Mouse (Mus musculus): Measurements from ENCODE around the gene Slc25a42.
A peak's percentile ranks its signal among the peaks of the same experiment; 100 is the strongest.

Gene Slc25a42

GRCm38 (mm10) chr8:70212112-70213055, at the start of gene Slc25a42:
Gene Slc25a42, minus strand, starts transcription at chr8:70212305.
- peak; percentile 93 for DNase-seq (ENCODE audit: extremely low read depth, low read depth, low spot score)

- no peak for DNase-seq (ENCODE audit: extremely low read depth, low read depth, low spot score)
These were observed 46.9 kb upstream of the Slc25a42 start for GRCm38 (mm10) chr8:70259043-70259442.

GRCm38 (mm10) chr8:70258600-70258999, 46.5 kb upstream of the Slc25a42 start:
- no peak for DNase-seq (ENCODE audit: extremely low read depth, low read depth, low spot score)

- DNase-seq (ENCODE audit: extremely low read depth, low read depth, low spot score), result no peak
These were observed 45.4 kb upstream of the Slc25a42 start for GRCm38 (mm10) chr8:70257456-70257855.

GRCm38 (mm10) chr8:70254628-70255027, 42.5 kb upstream of the Slc25a42 start:
- DNase-seq (ENCODE audit: extremely low read depth, low read depth, low spot score), result no peak

GRCm38 (mm10) chr8:70247841-70248240, 35.7 kb upstream of the Slc25a42 start:
- no peak for DNase-seq (ENCODE audit: extremely low read depth, low read depth, low spot score)

- no peak for DNase-seq (ENCODE audit: extremely low read depth, low read depth, low spot score)
These were observed 34.5 kb upstream of the Slc25a42 start for GRCm38 (mm10) chr8:70246622-70247021.

- no peak for DNase-seq (ENCODE audit: extremely low read depth, low read depth, low spot score)
These were observed 28.5 kb upstream of the Slc25a42 start for GRCm38 (mm10) chr8:70240642-70241041.

GRCm38 (mm10) chr8:70237842-70238241, 25.7 kb upstream of the Slc25a42 start:
- DNase-seq (ENCODE audit: extremely low read depth, low read depth, low spot score), result no peak

- DNase-seq (ENCODE audit: extremely low read depth, low read depth, low spot score), result no peak
These were observed 22.6 kb upstream of the Slc25a42 start for GRCm38 (mm10) chr8:70234781-70235128.

- DNase-seq (ENCODE audit: extremely low read depth, low read depth, low spot score), result no peak
These were observed 22.1 kb upstream of the Slc25a42 start, which contains the start of the genes Sugp2 and Armc6 for GRCm38 (mm10) chr8:70234080-70234780. Gene Sugp2, plus strand, starts transcription at chr8:70234226. Gene Armc6, minus strand, starts transcription at chr8:70234466.

GRCm38 (mm10) chr8:70233606-70234005, 21.5 kb upstream of the Slc25a42 start:
- no peak for DNase-seq (ENCODE audit: extremely low read depth, low read depth, low spot score)

GRCm38 (mm10) chr8:70230837-70231236, 18.7 kb upstream of the Slc25a42 start:
- DNase-seq (ENCODE audit: extremely low read depth, low read depth, low spot score), result no peak

- no peak for DNase-seq (ENCODE audit: extremely low read depth, low read depth, low spot score)
These were observed 15.9 kb upstream of the Slc25a42 start for GRCm38 (mm10) chr8:70227997-70228396.

GRCm38 (mm10) chr8:70223341-70223740, 11.2 kb upstream of the Slc25a42 start:
- no peak for DNase-seq (ENCODE audit: extremely low read depth, low read depth, low spot score)

- DNase-seq (ENCODE audit: extremely low read depth, low read depth, low spot score), result no peak
These were observed 9.9 kb upstream of the Slc25a42 start for GRCm38 (mm10) chr8:70222041-70222440.

GRCm38 (mm10) chr8:70220911-70221310, 8.8 kb upstream of the Slc25a42 start:
- no peak for DNase-seq (ENCODE audit: extremely low read depth, low read depth, low spot score)

GRCm38 (mm10) chr8:70220236-70220840, 8.2 kb upstream of the Slc25a42 start:
- no peak for DNase-seq (ENCODE audit: extremely low read depth, low read depth, low spot score)

GRCm38 (mm10) chr8:70219107-70219684, 7.1 kb upstream of the Slc25a42 start:
- no peak for DNase-seq (ENCODE audit: extremely low read depth, low read depth, low spot score)

- DNase-seq (ENCODE audit: extremely low read depth, low read depth, low spot score), result no peak
These were observed 5.3 kb upstream of the Slc25a42 start for GRCm38 (mm10) chr8:70217441-70217840.

GRCm38 (mm10) chr8:70216566-70216965, 4.5 kb upstream of the Slc25a42 start:
- DNase-seq (ENCODE audit: extremely low read depth, low read depth, low spot score), result no peak
